Mouse (Mus musculus) embryonic fibroblast, embryonic 13.5 days (primary cell): ENCODE results near the gene Pdcd2l.

Experiments
- CTCF ChIP-seq: IDR thresholded peaks from 2 replicates; pipeline ENCODE4 v1.5.1; 2011; ENCODE audit warnings: mild to moderate bottlenecking, control low read depth, low read length, moderate library complexity, borderline replicate concordance; ENCODE audit not compliant: insufficient read depth
- POLR2A ChIP-seq: IDR thresholded peaks from 2 replicates; pipeline ENCODE4 v1.6.1; 2011; ENCODE audit warnings: low read depth, mild to moderate bottlenecking, control low read depth, low read length, moderate library complexity

GRCm38 (mm10) chr7:34159167-34159566 lies 37.3 kb downstream of the Pdcd2l start:
- no peak for TF ChIP-seq CTCF
- no peak for TF ChIP-seq POLR2A
